Mouse (Mus musculus) embryo, embryonic 11 days (tissue): ENCODE data around the gene Ncbp1.

Experiments used
- DNase-seq: peaks from one replicate; pipeline ENCODE4 v3.0.0-alpha.2; 2015

The Ncbp1 gene

DNA sequence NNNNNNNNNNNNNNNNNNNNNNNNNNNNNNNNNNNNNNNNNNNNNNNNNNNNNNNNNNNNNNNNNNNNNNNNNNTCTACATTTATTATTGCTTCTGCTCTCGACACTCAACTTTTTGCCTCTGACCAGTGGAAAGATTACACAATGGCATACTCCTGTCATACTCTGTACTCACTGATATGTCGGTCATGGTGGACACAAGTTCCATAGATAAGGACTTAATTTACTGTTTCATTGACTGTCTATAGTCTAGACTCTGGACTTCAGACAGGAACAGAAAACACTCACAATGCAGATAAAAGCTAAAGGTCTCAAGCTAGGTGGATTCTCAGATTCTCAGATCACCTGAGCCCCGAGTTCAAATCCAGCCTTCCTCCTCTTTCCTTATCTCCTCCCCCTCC is 82.7 kb downstream of the Ncbp1 start:
- no peak for DNase-seq
